Mouse (Mus musculus) C2C12 (cell line): ENCODE results near the gene Gcnt7.

ENCODE experiments used
- CTCF ChIP-seq: IDR thresholded peaks from one replicate; pipeline ENCODE4 v1.5.1; 2011; ENCODE audit not compliant: control insufficient read depth, insufficient read depth, insufficient read length
- MAX ChIP-seq: IDR thresholded peaks from one replicate; pipeline ENCODE4 v1.6.1; 2011; ENCODE audit warnings: mild to moderate bottlenecking, control low read depth
- MYOG ChIP-seq: IDR thresholded peaks from one replicate; pipeline ENCODE4 v1.6.1; 2011; ENCODE audit not compliant: control insufficient read depth, insufficient read length; ENCODE audit errors: extremely low read depth
- USF1 ChIP-seq: IDR thresholded peaks from one replicate; pipeline ENCODE4 v1.6.1; 2011; ENCODE audit warnings: low read depth, mild to moderate bottlenecking, control low read depth, moderate library complexity

DNA sequence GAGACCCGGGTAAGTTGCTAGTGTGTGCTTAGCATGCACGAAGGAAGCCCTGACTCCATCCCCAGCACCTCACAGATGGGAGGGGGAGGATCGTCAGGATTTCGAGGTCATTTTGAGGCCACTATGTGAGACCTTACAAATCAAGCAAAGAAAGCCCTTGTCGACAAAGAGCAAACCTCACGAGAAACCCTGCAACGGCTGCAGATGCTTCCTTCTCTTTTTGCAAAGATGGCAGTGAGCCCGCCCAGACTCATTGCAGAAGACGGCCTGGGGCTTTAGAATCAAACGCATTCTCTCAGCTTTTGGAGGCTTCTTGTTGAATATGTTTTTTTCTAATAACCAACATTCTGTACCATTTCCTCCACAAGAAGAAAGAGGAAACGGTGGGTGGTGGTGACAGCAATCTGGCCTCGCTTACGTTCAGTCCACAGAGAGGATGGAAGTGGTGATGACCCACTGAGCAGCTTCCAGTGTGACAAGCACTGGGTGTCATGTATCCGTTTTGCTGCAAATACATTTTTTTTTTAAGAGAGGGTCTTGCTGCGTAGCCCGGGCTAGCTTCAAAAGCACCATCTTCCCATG is 20.9 kb downstream of the Gcnt7 start:
- TF ChIP-seq MYOG (no peak), CTCF (no peak), MAX (no peak), USF1 (no peak)
